In the genomic region with DNA sequence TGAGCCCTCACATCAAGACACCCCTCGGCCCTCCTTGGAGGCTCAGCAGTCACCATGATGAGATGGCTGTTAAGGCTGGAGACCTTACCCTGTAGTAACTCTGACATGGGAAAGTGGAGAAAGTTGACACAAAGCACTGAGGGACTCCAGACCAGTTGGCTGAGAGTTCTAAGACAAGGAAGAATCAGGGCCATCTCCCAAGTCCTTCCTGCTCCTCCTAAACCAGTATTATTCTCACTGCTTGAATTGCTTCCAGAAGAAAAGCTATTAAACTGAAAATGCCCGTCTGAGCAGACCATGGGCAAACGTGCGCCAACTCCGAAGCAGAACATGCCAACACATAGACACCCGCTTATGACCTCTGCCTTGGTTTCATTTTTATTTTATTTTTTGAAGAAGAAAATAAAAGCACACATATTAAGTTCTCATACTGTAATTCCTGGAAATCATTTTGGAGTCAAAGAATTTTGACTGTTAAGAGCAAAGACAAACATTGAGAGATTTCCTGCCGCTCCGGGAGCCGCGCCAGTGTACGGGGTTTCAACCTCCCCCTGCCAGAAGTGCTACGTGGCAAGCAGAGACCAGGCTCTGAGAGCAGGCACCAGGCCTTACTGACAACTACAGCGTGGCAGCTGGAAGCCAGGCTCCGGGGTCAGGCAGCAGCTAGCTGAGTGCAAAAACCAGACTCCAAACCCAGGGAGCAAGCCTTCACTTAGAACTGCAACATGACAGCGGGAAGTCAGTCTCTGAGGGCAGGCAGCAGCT, we compare ENCODE assay signal across 8 mouse cellular contexts. TPM values are rescaled to one million over a fixed set of nuclear protein-coding genes. Genes with fewer than 3 reads are reported as not detected.
DNase-seq lines count a peak whose midpoint lies in the region; TF ChIP-seq lines count a peak whose summit lies in the region.

No protein-coding gene starts in this region.

- WGBS in thymus, adult 2 months, result 87% methylated on average over 15 of the region's 15 CpGs

- no peaks in the 10 kb centered on the region for H3K27me3 ChIP-seq in thymus, adult 2 months (ENCODE audit: control insufficient read depth, insufficient read depth, low read length)

- no peaks in the 10 kb centered on the region for H3K4me1 ChIP-seq in thymus, adult 2 months (replicated peaks; ENCODE audit: control insufficient read depth, insufficient read depth, low read length)

- no peak for TF ChIP-seq POLR2A in thymus, adult 2 months (IDR thresholded peaks at IDR 0.05; ENCODE audit: control insufficient read depth, extremely low read depth, insufficient read depth, low read length, poor library complexity)

- no peaks in the 10 kb centered on the region for H3K36me3 ChIP-seq in thymus, adult 2 months (ENCODE audit: control insufficient read depth, insufficient read depth, low read length)

- H3K4me3 ChIP-seq in thymus, adult 2 months (ENCODE audit: control insufficient read depth, insufficient read depth, low read length), result no peak overlapping the region

- no peak overlapping the region for H3K27ac ChIP-seq in thymus, adult 2 months (ENCODE audit: control insufficient read depth, insufficient read depth, low read length)

- peak; percentile 33 to 52 for DNase-seq in cerebellum, postnatal 14 days
- DNase-seq in cerebellum, adult 11 months, result no peak
- DNase-seq in gastrocnemius, postnatal 25 days, result peak; percentile 67
- DNase-seq in kidney, adult 9 months, result peak; percentile 35
- DNase-seq in lung, postnatal 4 days, result peak; percentile 78 to 92
- DNase-seq in thymus, adult 2 months, result no peak
- DNase-seq in cerebellum, adult 9-11 months, result no peak
- no peak for DNase-seq in left cerebral cortex, adult 11 months (ENCODE audit: low spot score)

- TF ChIP-seq CTCF in thymus, adult 2 months (IDR thresholded peaks at IDR 0.05; ENCODE audit: borderline replicate concordance, control insufficient read depth, extremely low read depth, insufficient read depth, low read length, poor library complexity), result no peak

RNA-seq across cellular contexts. Expression of a gene that starts 53.5 kb away (rescaled TPM):
- 10 to 100 TPM; 10.5 to 12.9 TPM for total RNA-seq in gastrocnemius, postnatal 25 days (2021)
- polyA plus RNA-seq in thymus, adult 2 months (2012; rRNA removed), result 4.0 and 5.4 TPM in 2 replicates

Comparison
In these comparisons a context has a peak if more than half of its experiments do, and no peak if none do; other contexts are left out.
1. DNase-seq: peak in cerebellum, postnatal 14 days (2 of 2), gastrocnemius, postnatal 25 days (single experiment), kidney, adult 9 months (single experiment) and lung, postnatal 4 days (2 of 2); none in cerebellum, adult 11 months (single experiment), thymus, adult 2 months (single experiment), cerebellum, adult 9-11 months (single experiment) and left cerebral cortex, adult 11 months (single experiment).